Mouse (Mus musculus) MEL (cell line): ENCODE results near the gene Gm49661. TPM values are rescaled to one million over a fixed set of nuclear protein-coding genes. Genes with fewer than 3 reads are reported as not detected.

Source experiments
- DNase-seq: peaks from one replicate; pipeline ENCODE4 v3.0.0; 2011; ENCODE audit warnings: low read depth, low spot score
- H3K27ac ChIP-seq: 2 replicates; pipeline ENCODE4 v1.5.1; 2012; ENCODE audit warnings: low read depth, mild to moderate bottlenecking, control low read depth, low read length, moderate library complexity; ENCODE audit not compliant: control insufficient read depth
- H3K27me3 ChIP-seq, 2 experiments: fragments of 150-350 bp in 1 of 2; sonication (generic) in 1 of 2; 2 replicates each; pipeline ENCODE4 v1.6.1; 2012; ENCODE audit warnings: low read length in 2 of 2, mild to moderate bottlenecking in 2 of 2, improper control_type of control experiment in 1 of 2, moderate library complexity in 1 of 2; ENCODE audit not compliant: insufficient read depth in 2 of 2, control insufficient read depth in 1 of 2
- H3K36me3 ChIP-seq, 2 experiments: 2 replicates each; pipeline ENCODE4 v1.6.1; 2012 to 2014; ENCODE audit warnings: low read length in 2 of 2, improper control_type of control experiment in 1 of 2, inconsistent platforms in 1 of 2, mild to moderate bottlenecking in 1 of 2; ENCODE audit not compliant: insufficient read depth in 2 of 2, control insufficient read depth in 1 of 2
- H3K4me1 ChIP-seq, 2 experiments: fragments of 150-350 bp in 1 of 2; sonication (generic) in 1 of 2; 2 replicates each; pipeline ENCODE4 v1.6.1; 2012; ENCODE audit warnings: low read length in 2 of 2, improper control_type of control experiment in 1 of 2, mild to moderate bottlenecking in 1 of 2; ENCODE audit not compliant: insufficient read depth in 2 of 2, control insufficient read depth in 1 of 2
- H3K4me3 ChIP-seq, 2 experiments: fragments of 150-350 bp in 1 of 2; sonication (generic) in 1 of 2; 2 replicates each; pipeline ENCODE4 v1.5.1; 2012; ENCODE audit warnings: low read depth in 2 of 2, low read length in 2 of 2, mild to moderate bottlenecking in 2 of 2, moderate library complexity in 2 of 2, control low read depth in 1 of 2, improper control_type of control experiment in 1 of 2; ENCODE audit not compliant: control insufficient read depth in 1 of 2, insufficient read depth in 1 of 2
- H3K79me2 ChIP-seq: 2 replicates; pipeline ENCODE4 v1.6.1; 2012; ENCODE audit warnings: mild to moderate bottlenecking, low read length, moderate library complexity; ENCODE audit not compliant: control insufficient read depth, poor library complexity, insufficient read depth
- H3K9ac ChIP-seq: 2 replicates; pipeline ENCODE4 v1.6.1; 2012; ENCODE audit warnings: low read depth, mild to moderate bottlenecking, control low read depth, low read length, moderate library complexity; ENCODE audit not compliant: control insufficient read depth, poor library complexity, severe bottlenecking
- H3K9me3 ChIP-seq: fragments of 150-350 bp; sonication (generic); replicated peaks from 2 replicates; pipeline ENCODE4 v1.6.1; 2012; ENCODE audit warnings: mild to moderate bottlenecking, low read length, improper control_type of control experiment, moderate library complexity; ENCODE audit not compliant: insufficient read depth
- CHD1 ChIP-seq: IDR thresholded peaks from 2 replicates; pipeline ENCODE4 v1.6.1; 2012; ENCODE audit warnings: low read depth, mild to moderate bottlenecking, inconsistent platforms, low read length, improper control_type of control experiment
- CHD2 ChIP-seq: IDR thresholded peaks from 2 replicates; pipeline ENCODE4 v1.6.1; 2011; ENCODE audit warnings: low read length, improper control_type of control experiment
- CTCF ChIP-seq, 3 experiments: IDR thresholded peaks in 2 of 3; conservative IDR thresholded peaks in 1 of 3; 2 replicates each; pipeline ENCODE4 v1.5.1; 2011 to 2012; ENCODE audit warnings: low read length in 3 of 3, low read depth in 2 of 3, mild to moderate bottlenecking in 2 of 3, improper control_type of control experiment in 1 of 3, inconsistent platforms in 1 of 3, mixed read lengths in 1 of 3, moderate library complexity in 1 of 3; ENCODE audit not compliant: control insufficient read depth in 1 of 3, insufficient read depth in 1 of 3, poor library complexity in 1 of 3, severe bottlenecking in 1 of 3
- E2F4 ChIP-seq: IDR thresholded peaks from 2 replicates; pipeline ENCODE4 v1.6.1; 2011; ENCODE audit warnings: low read depth, low read length, improper control_type of control experiment, borderline replicate concordance
- ELF1 ChIP-seq: IDR thresholded peaks from 2 replicates; pipeline ENCODE4 v1.6.1; 2014; ENCODE audit warnings: low read depth, mild to moderate bottlenecking, inconsistent platforms, low read length, improper control_type of control experiment, moderate library complexity
- EP300 ChIP-seq, 2 experiments: IDR thresholded peaks; 2 replicates each; pipeline ENCODE4 v1.6.1; 2011; ENCODE audit warnings: improper control_type of control experiment in 2 of 2, low read length in 2 of 2, low read depth in 1 of 2, mild to moderate bottlenecking in 1 of 2
- ETS1 ChIP-seq: IDR thresholded peaks from 2 replicates; pipeline ENCODE4 v1.6.1; 2012; ENCODE audit warnings: low read depth, mild to moderate bottlenecking, inconsistent platforms, low read length, improper control_type of control experiment, moderate library complexity
- GABPA ChIP-seq: IDR thresholded peaks from 2 replicates; pipeline ENCODE4 v1.6.1; 2012; ENCODE audit warnings: low read depth, mild to moderate bottlenecking, inconsistent platforms, low read length, improper control_type of control experiment, moderate library complexity
- GATA1 ChIP-seq: IDR thresholded peaks from 2 replicates; pipeline ENCODE4 v1.6.1; 2011; ENCODE audit warnings: low read depth, low read length, improper control_type of control experiment
- HCFC1 ChIP-seq: IDR thresholded peaks from 2 replicates; pipeline ENCODE4 v1.6.1; 2012; ENCODE audit warnings: low read depth, mild to moderate bottlenecking, inconsistent platforms, low read length, improper control_type of control experiment, moderate library complexity
- JUND ChIP-seq: IDR thresholded peaks from 2 replicates; pipeline ENCODE4 v1.6.1; 2011; ENCODE audit warnings: low read depth, mild to moderate bottlenecking, improper control_type of control experiment, low read length
- KAT2A ChIP-seq: conservative IDR thresholded peaks from 2 replicates; pipeline ENCODE4 v1.6.1; 2012; ENCODE audit warnings: low read depth, low read length, improper control_type of control experiment, inconsistent platforms
- MAFK ChIP-seq: IDR thresholded peaks from 2 replicates; pipeline ENCODE4 v1.6.1; 2011; ENCODE audit warnings: low read depth, mild to moderate bottlenecking, low read length, improper control_type of control experiment, borderline replicate concordance
- MAX ChIP-seq: IDR thresholded peaks from 2 replicates; pipeline ENCODE4 v1.6.1; 2011; ENCODE audit warnings: low read length, improper control_type of control experiment
- MAZ ChIP-seq: IDR thresholded peaks from 2 replicates; pipeline ENCODE4 v1.6.1; 2012; ENCODE audit warnings: low read depth, mild to moderate bottlenecking, inconsistent platforms, low read length, improper control_type of control experiment
- MEF2A ChIP-seq: IDR thresholded peaks from 2 replicates; pipeline ENCODE4 v1.6.1; 2014; ENCODE audit warnings: low read depth, mild to moderate bottlenecking, inconsistent platforms, low read length, improper control_type of control experiment; ENCODE audit not compliant: poor library complexity, insufficient replicate concordance, severe bottlenecking; ENCODE audit errors: extremely low read depth
- MXI1 ChIP-seq: IDR thresholded peaks from 2 replicates; pipeline ENCODE4 v1.6.1; 2011; ENCODE audit warnings: mild to moderate bottlenecking, low read depth, low read length, improper control_type of control experiment
- MYB ChIP-seq: IDR thresholded peaks from 2 replicates; pipeline ENCODE4 v1.6.1; 2011; ENCODE audit warnings: mild to moderate bottlenecking, low read depth, low read length, improper control_type of control experiment
- MYC ChIP-seq: IDR thresholded peaks from 2 replicates; pipeline ENCODE4 v1.6.1; 2011; ENCODE audit warnings: low read depth, mild to moderate bottlenecking, low read length, improper control_type of control experiment, moderate library complexity
- NELFE ChIP-seq: IDR thresholded peaks from 2 replicates; pipeline ENCODE4 v1.6.1; 2011; ENCODE audit warnings: low read depth, low read length, improper control_type of control experiment
- NRF1 ChIP-seq: IDR thresholded peaks from 2 replicates; pipeline ENCODE4 v1.6.1; 2014; ENCODE audit warnings: low read depth, mild to moderate bottlenecking, inconsistent platforms, low read length, improper control_type of control experiment, moderate library complexity; ENCODE audit not compliant: poor library complexity, insufficient read depth, severe bottlenecking
- POLR2A ChIP-seq, 2 experiments: IDR thresholded peaks; 2 replicates each; pipeline ENCODE4 v1.6.1; 2011 to 2012; ENCODE audit warnings: low read length in 2 of 2, mild to moderate bottlenecking in 2 of 2, control low read depth in 1 of 2, improper control_type of control experiment in 1 of 2, low read depth in 1 of 2, moderate library complexity in 1 of 2; ENCODE audit not compliant: control insufficient read depth in 1 of 2, insufficient read depth in 1 of 2, poor library complexity in 1 of 2
- POLR2AphosphoS2 ChIP-seq: IDR thresholded peaks from 2 replicates; pipeline ENCODE4 v1.6.1; 2011; ENCODE audit warnings: low read length, improper control_type of control experiment
- POLR2AphosphoS5 ChIP-seq: IDR thresholded peaks from 2 replicates; pipeline ENCODE4 v1.6.1; 2012; ENCODE audit warnings: low read depth, borderline replicate concordance, mild to moderate bottlenecking, inconsistent platforms, low read length, moderate library complexity, mixed read lengths
- RAD21 ChIP-seq: IDR thresholded peaks from 2 replicates; pipeline ENCODE4 v1.6.1; 2011; ENCODE audit warnings: mild to moderate bottlenecking, low read depth, low read length, improper control_type of control experiment
- RCOR1 ChIP-seq: IDR thresholded peaks from 2 replicates; pipeline ENCODE4 v1.6.1; 2012; ENCODE audit warnings: low read depth, mild to moderate bottlenecking, inconsistent platforms, low read length, improper control_type of control experiment
- SIN3A ChIP-seq: IDR thresholded peaks from 2 replicates; pipeline ENCODE4 v1.6.1; 2012; ENCODE audit warnings: low read length, improper control_type of control experiment, inconsistent platforms
- SMC3 ChIP-seq: IDR thresholded peaks from 2 replicates; pipeline ENCODE4 v1.6.1; 2011; ENCODE audit warnings: low read depth, low read length, improper control_type of control experiment
- TAL1 ChIP-seq: IDR thresholded peaks from 2 replicates; pipeline ENCODE4 v1.6.1; 2012; ENCODE audit warnings: mild to moderate bottlenecking, inconsistent platforms, low read length, moderate library complexity, mixed read lengths
- TBP ChIP-seq: IDR thresholded peaks from 2 replicates; pipeline ENCODE4 v1.8.0; 2011; ENCODE audit warnings: low read depth, low read length, improper control_type of control experiment
- TCF12 ChIP-seq: IDR thresholded peaks from 2 replicates; pipeline ENCODE4 v1.6.1; 2014; ENCODE audit warnings: low read depth, mild to moderate bottlenecking, inconsistent platforms, low read length, improper control_type of control experiment, moderate library complexity
- UBTF ChIP-seq: IDR thresholded peaks from 2 replicates; pipeline ENCODE4 v1.6.1; 2012; ENCODE audit warnings: low read depth, mild to moderate bottlenecking, inconsistent platforms, low read length, improper control_type of control experiment, moderate library complexity, borderline replicate concordance; ENCODE audit not compliant: insufficient read depth
- USF2 ChIP-seq, 2 experiments: IDR thresholded peaks; 2 replicates each; pipeline ENCODE4 v1.6.1; 2011 to 2012; ENCODE audit warnings: improper control_type of control experiment in 2 of 2, low read length in 2 of 2, borderline replicate concordance in 1 of 2, inconsistent platforms in 1 of 2, low read depth in 1 of 2, mild to moderate bottlenecking in 1 of 2; ENCODE audit not compliant: insufficient read depth in 1 of 2
- ZC3H11A ChIP-seq: IDR thresholded peaks from 2 replicates; pipeline ENCODE4 v1.6.1; 2012; ENCODE audit warnings: low read depth, mild to moderate bottlenecking, inconsistent platforms, low read length, improper control_type of control experiment
- ZKSCAN1 ChIP-seq: IDR thresholded peaks from 2 replicates; pipeline ENCODE4 v1.6.1; 2012; ENCODE audit warnings: low read depth, mild to moderate bottlenecking, inconsistent platforms, low read length, improper control_type of control experiment, moderate library complexity
- ZMIZ1 ChIP-seq: IDR thresholded peaks from 2 replicates; pipeline ENCODE4 v1.6.1; 2012; ENCODE audit warnings: low read depth, mild to moderate bottlenecking, inconsistent platforms, low read length, improper control_type of control experiment, moderate library complexity
- ZNF384 ChIP-seq: IDR thresholded peaks from 2 replicates; pipeline ENCODE4 v1.6.1; 2012; ENCODE audit warnings: low read depth, mild to moderate bottlenecking, inconsistent platforms, low read length, improper control_type of control experiment
- polyA plus RNA-seq, 2 experiments: library from polyadenylated mRNA; stranded (reverse) in 1 of 2; unstranded in 1 of 2; fragments of >175 nt in 1 of 2; fragments of >200 nt in 1 of 2; gene quantifications; 2 replicates each; pipeline versions ENCODE4 v1.2.1 to v1.2.4; 2012; ENCODE audit warnings: low replicate concordance in 2 of 2, low read depth in 1 of 2; ENCODE audit not compliant: insufficient read length in 2 of 2, insufficient read depth in 1 of 2, missing spikeins in 1 of 2
- total RNA-seq: library from RNA; depleted of rRNA; stranded (reverse); fragments of 300-350 nt; gene quantifications from 2 replicates; pipeline ENCODE4 v1.2.3, GENCODE M21; 2012

Gm49661 gene
- total and polyA plus RNA-seq, 3 experiments = 4.7 TPM; not detected in 2

- DNase-seq = peak; percentile 99
- Histone ChIP-seq H3K4me1 (peaks cover 0 to 21% of the 10 kb centered on the region in 2 experiments; a peak in 3 of 4 replicates), H3K36me3 (peaks cover 0 to 10% of the 10 kb centered on the region in 2 experiments; a peak in 2 of 4 replicates), H3K27ac (peak within 1 kb of the TSS; percentile 68), H3K4me3 (peak within 1 kb of the TSS; percentile 75 to 81), H3K79me2 (peaks cover 3% of the 10 kb centered on the region; the same call in 1 of the 2 replicates), H3K9ac (peak within 1 kb of the TSS; percentile 87), H3K27me3 (no peaks in the 10 kb centered on the region), H3K9me3 (no peaks in the 10 kb centered on the region)
- TF ChIP-seq ZKSCAN1 (no peak), TAL1 (no peak), MEF2A (no peak), UBTF (no peak), GATA1 (no peak), POLR2A (IDR thresholded peaks at IDR 0.05; ENCODE audit: control insufficient read depth in 1 of 2, insufficient read depth in 1 of 2, low read depth in 1 of 2, low read length in 2 of 2, poor library complexity in 1 of 2) (peak in 1 of 2 experiments; percentile 63; a peak in 2 of 4 replicates), SIN3A (peak; percentile 87), MYC (no peak; the same call in 1 of the 2 replicates), KAT2A (no peak), ELF1 (0 out of 2 replicates have a peak, but pooled peaks have one; percentile 33), RCOR1 (no peak), NELFE (peak; percentile 23; the same call in 1 of the 2 replicates), E2F4 (no peak), NRF1 (no peak), ZNF384 (no peak), GABPA (no peak), MYB (no peak), MXI1 (peak; percentile 80), RAD21 (peak; percentile 88), MAFK (no peak), CHD2 (no peak), EP300 (IDR thresholded peaks at IDR 0.05; ENCODE audit: low read depth in 1 of 2, low read length in 2 of 2) (peak in 1 of 2 experiments; percentile 19; a peak in 1 of 4 replicates), HCFC1 (peak; percentile 83), MAX (peak; percentile 94), POLR2AphosphoS5 (no peak), ETS1 (peak; percentile 58; the same call in 1 of the 2 replicates), CHD1 (no peak; the same call in 1 of the 2 replicates), JUND (no peak), SMC3 (peak; percentile 87), MAZ (peak; percentile 62; the same call in 1 of the 2 replicates), TBP (peak; percentile 77), USF2 (IDR thresholded peaks at IDR 0.05; ENCODE audit: borderline replicate concordance in 1 of 2, insufficient read depth in 1 of 2, low read depth in 1 of 2, low read length in 2 of 2) (peak; percentile 42 to 81; a peak in 3 of 4 replicates), TCF12 (peak; percentile 60; the same call in 1 of the 2 replicates), POLR2AphosphoS2 (peak; percentile 36; the same call in 1 of the 2 replicates), ZC3H11A (peak; percentile 68), CTCF (IDR thresholded peaks at IDR 0.05 in 2 of 3, conservative IDR thresholded peaks at IDR 0.05 in 1 of 3; ENCODE audit: control insufficient read depth in 1 of 3, insufficient read depth in 1 of 3, low read depth in 2 of 3, low read length in 3 of 3, poor library complexity in 1 of 3, severe bottlenecking in 1 of 3) (peak; percentile 81 to 96 (median 91)), ZMIZ1 (peak; percentile 24; the same call in 1 of the 2 replicates)
Measured at GRCm38 (mm10) chr8:84990349-84990748, 21.1 kb upstream of the Gm49661 start, which contains the start of gene Hook2. TSS of gene Hook2 (plus strand) at chr8:84990603.
